Mouse (Mus musculus) cortical plate, adult 2 months (tissue): ENCODE data around the gene Tsks.

Experiments used
- CTCF ChIP-seq: fragments of 200-500 bp; IDR thresholded peaks from 2 replicates; pipeline ENCODE4 v1.5.1; 2011; ENCODE audit warnings: mild to moderate bottlenecking, control low read depth, low read length; ENCODE audit not compliant: insufficient read depth; ENCODE audit errors: extremely low read depth
- POLR2A ChIP-seq: fragments of 200-500 bp; IDR thresholded peaks from 2 replicates; pipeline ENCODE4 v1.6.1; 2011; ENCODE audit warnings: mild to moderate bottlenecking, low read length, control low read depth; ENCODE audit not compliant: insufficient read depth; ENCODE audit errors: extremely low read depth

- TF ChIP-seq CTCF (no peak), POLR2A (no peak)
These were observed 57.6 kb downstream of the Tsks start for GRCm38 (mm10) chr7:45000539-45001114.
